Comparison of ENCODE assay signal across 8 mouse cellular contexts in the genomic region with DNA sequence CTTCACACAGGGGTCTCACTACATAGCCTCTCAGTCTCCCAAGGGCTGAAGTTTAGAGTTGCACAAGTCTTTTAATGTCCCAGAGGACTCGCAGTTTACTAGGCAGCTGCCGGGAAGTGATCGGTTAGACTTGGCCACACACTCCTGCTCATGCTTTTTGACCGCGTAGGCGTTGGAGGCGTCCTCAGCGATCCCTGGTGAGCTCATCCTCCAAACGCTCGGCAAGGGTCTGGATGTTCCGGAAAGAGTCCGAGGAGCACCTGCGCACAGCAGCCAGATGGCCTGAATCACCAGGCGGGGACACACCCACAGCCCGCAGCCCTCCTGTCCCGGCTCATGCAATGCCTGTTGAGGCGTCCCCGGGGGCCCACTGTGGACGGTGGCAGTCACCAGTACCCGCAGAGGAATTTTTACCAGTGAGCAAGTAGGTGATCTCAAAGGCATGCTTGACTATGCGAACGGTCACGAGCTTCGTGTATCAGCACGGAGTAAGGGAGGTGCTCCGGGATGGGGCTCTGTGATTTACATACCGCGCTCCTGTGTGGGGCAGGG. TPM values are rescaled to one million over a fixed set of nuclear protein-coding genes. Genes with fewer than 3 reads are reported as not detected.
DNase-seq lines count a peak whose midpoint lies in the region; ATAC-seq and TF ChIP-seq lines count a peak whose summit lies in the region.

No protein-coding gene starts in this region.

- no peak for TF ChIP-seq CTCF in gastrocnemius, adult 2 months (IDR thresholded peaks at IDR 0.05)

- intact Hi-C loops in gastrocnemius, adult 2 months (cut with DNase I): no loop called here

- DNase-seq in adrenal gland, adult (ENCODE audit: inconsistent age in 2 of 2, low spot score in 1 of 2): peak; percentile 91 to 93
- no peak for DNase-seq in adrenal gland, postnatal 4 days (ENCODE audit: low spot score in 2 of 2)
- peak; percentile 87 for DNase-seq in gastrocnemius, adult 2 months
- DNase-seq in liver, embryonic 13.5 days: peak; percentile 28
- DNase-seq in natural killer cell, adult 2 months (ENCODE audit: low spot score in 2 of 2): peak; percentile 56 to 60
- peak; percentile 80 for DNase-seq in urinary bladder, postnatal 14 days (ENCODE audit: low spot score)

- H3K9me3 ChIP-seq in hindbrain, embryonic 15.5 days: no peaks in the 10 kb centered on the region
- no peaks in the 10 kb centered on the region for H3K9me3 ChIP-seq in liver, embryonic 13.5 days (replicated peaks)

- 3% methylated on average over 28 of the region's 28 CpGs for WGBS in hindbrain, embryonic 15.5 days
- WGBS in liver, embryonic 13.5 days (ENCODE audit: insufficient replicate concordance): 4% methylated on average over 28 of the region's 28 CpGs

- H3K27me3 ChIP-seq in hindbrain, embryonic 15.5 days: no peaks in the 10 kb centered on the region
- H3K27me3 ChIP-seq in liver, embryonic 13.5 days: 0 out of 2 replicates have a peak, but pooled peaks cover 2% of the 10 kb centered on the region

- H3K27ac ChIP-seq in brown adipose tissue, adult 24 weeks (replicated peaks; ENCODE audit: low read depth, low read length): peak overlapping the region; percentile 46
- peak overlapping the region; percentile 100 for H3K27ac ChIP-seq in gastrocnemius, adult 2 months
- H3K27ac ChIP-seq in hindbrain, embryonic 15.5 days (replicated peaks): no peak overlapping the region
- H3K27ac ChIP-seq in liver, embryonic 13.5 days: peak overlapping the region; percentile 57

- 0 out of 2 replicates have a peak, but pooled peaks cover 3% of the 10 kb centered on the region for H3K4me1 ChIP-seq in brown adipose tissue, adult 24 weeks (ENCODE audit: control insufficient read depth, insufficient read depth, insufficient read length, low read length)
- H3K4me1 ChIP-seq in hindbrain, embryonic 15.5 days (replicated peaks): peaks cover 25% of the 10 kb centered on the region
- peaks cover 45% of the 10 kb centered on the region for H3K4me1 ChIP-seq in liver, embryonic 13.5 days (replicated peaks)

- H3K4me3 ChIP-seq in brown adipose tissue, adult 24 weeks (ENCODE audit: insufficient read depth, low read depth, low read length): peak overlapping the region; percentile 9
- H3K4me3 ChIP-seq in gastrocnemius, adult 2 months: peak overlapping the region; percentile 61
- peak overlapping the region; percentile 29 for H3K4me3 ChIP-seq in hindbrain, embryonic 15.5 days
- H3K4me3 ChIP-seq in liver, embryonic 13.5 days (replicated peaks): peak overlapping the region; percentile 31

- peak overlapping the region; percentile 74 for H3K4me2 ChIP-seq in hindbrain, embryonic 15.5 days
- H3K4me2 ChIP-seq in liver, embryonic 13.5 days: peak overlapping the region; percentile 66

- no peak for ATAC-seq in hindbrain, embryonic 15.5 days (ENCODE audit: low FRiP score, low read depth)
- ATAC-seq in liver, embryonic 13.5 days (ENCODE audit: low read depth): no peak

- no peaks in the 10 kb centered on the region for H3K36me3 ChIP-seq in hindbrain, embryonic 15.5 days
- no peaks in the 10 kb centered on the region for H3K36me3 ChIP-seq in liver, embryonic 13.5 days

- peak overlapping the region; percentile 47; the same call in 1 of the 2 replicates for H3K9ac ChIP-seq in hindbrain, embryonic 15.5 days
- peak overlapping the region; percentile 68 for H3K9ac ChIP-seq in liver, embryonic 13.5 days

RNA-seq across cellular contexts. Expression of a gene that starts 7.3 kb away (rescaled TPM):
- 10 to 100 TPM; 29.9 to 31.3 TPM for total RNA-seq in adrenal gland, postnatal 4 days (2021)
- polyA plus RNA-seq in brown adipose tissue, adult 24 weeks (2012; ENCODE audit: insufficient read depth, insufficient read length, missing spikeins): 11.4 and 18.4 TPM in 2 replicates
- total RNA-seq in gastrocnemius, adult 2 months (2021): 10 to 100 TPM; 10.9 to 17.3 TPM
- 27.3 and 32.2 TPM in 2 replicates for polyA plus RNA-seq in hindbrain, embryonic 15.5 days (2015; fragmentation: Nextera tagmentation; extraction: Ambion mirVana)
- polyA plus RNA-seq in liver, embryonic 13.5 days (2015; fragmentation: Nextera tagmentation; extraction: Ambion mirVana): 5.6 and 6.1 TPM in 2 replicates

RNA-seq across cellular contexts. Expression of a gene that starts 14.6 kb away (rescaled TPM):
- total RNA-seq in adrenal gland, postnatal 4 days (2021): 10 to 100 TPM; 77.6 to 82.4 TPM
- polyA plus RNA-seq in brown adipose tissue, adult 24 weeks (2012; ENCODE audit: insufficient read depth, insufficient read length, missing spikeins): 10.6 and 12.2 TPM in 2 replicates
- total RNA-seq in gastrocnemius, adult 2 months (2021): 10 to 100 TPM; 79.2 to 95.2 TPM
- polyA plus RNA-seq in hindbrain, embryonic 15.5 days (2015; fragmentation: Nextera tagmentation; extraction: Ambion mirVana): 22.0 and 24.3 TPM in 2 replicates
- polyA plus RNA-seq in liver, embryonic 13.5 days (2015; fragmentation: Nextera tagmentation; extraction: Ambion mirVana): 11.1 and 14.5 TPM in 2 replicates

RNA-seq across cellular contexts. Expression of a gene that starts 25.8 kb away (rescaled TPM):
- total RNA-seq in adrenal gland, postnatal 4 days (2021): 10 to 100 TPM in 1 of 2 experiments, not detected in 1; 13.7 TPM
- polyA plus RNA-seq in brown adipose tissue, adult 24 weeks (2012; ENCODE audit: insufficient read depth, insufficient read length, missing spikeins): not detected in 2 replicates
- total RNA-seq in gastrocnemius, adult 2 months (2021): not detected
- polyA plus RNA-seq in hindbrain, embryonic 15.5 days (2015; fragmentation: Nextera tagmentation; extraction: Ambion mirVana): 0.54 TPM in 1 of 2 replicates, not detected in the other
- 0.35 TPM in 1 of 2 replicates, not detected in the other for polyA plus RNA-seq in liver, embryonic 13.5 days (2015; fragmentation: Nextera tagmentation; extraction: Ambion mirVana)

Comparison
In these comparisons a context has a peak if more than half of its experiments do, and no peak if none do; other contexts are left out.
1. DNase-seq: peak in adrenal gland, adult (2 of 2), gastrocnemius, adult 2 months (single experiment), liver, embryonic 13.5 days (single experiment), natural killer cell, adult 2 months (2 of 2) and urinary bladder, postnatal 14 days (single experiment); none in adrenal gland, postnatal 4 days (0 of 2).
2. H3K4me3 ChIP-seq: peak in every context shown above with its lines; median percentile 61 in gastrocnemius, adult 2 months; 31 in liver, embryonic 13.5 days; 29 in hindbrain, embryonic 15.5 days; 9 in brown adipose tissue, adult 24 weeks.